Mouse (Mus musculus): ENCODE measurements around the gene Pttg1.

- TF ChIP-seq GATA1 (IDR thresholded peaks at IDR 0.05; ENCODE audit: low read length), result no peak
- no peak for TF ChIP-seq TAL1 (IDR thresholded peaks at IDR 0.05; ENCODE audit: low read length)
Measured at GRCm38 (mm10) chr11:43441121-43441520, 15.1 kb upstream of the Pttg1 start.

Measured in erythroblast, embryonic 14.5 days (primary cell).